Mouse (Mus musculus) neural tube, embryonic 13.5 days (tissue): ENCODE measurements around the gene Cyp11a1. TPM values are rescaled to one million over a fixed set of nuclear protein-coding genes. Genes with fewer than 3 reads are reported as not detected.

Experiments
- ATAC-seq: fragments of 200-750 bp; cut with Nextera tagmentation; 2 replicates; pipeline ENCODE4 v1.8.0; 2017; ENCODE audit warnings: low read depth, mild to moderate bottlenecking, moderate TSS enrichment, moderate library complexity
- H3K27ac ChIP-seq: fragments of 300-500 bp; sonication (generic); replicated peaks from 2 replicates; pipeline ENCODE4 v1.5.1; 2015; ENCODE audit warnings: moderate library complexity, mild to moderate bottlenecking, inconsistent platforms
- H3K27me3 ChIP-seq: fragments of 300-500 bp; sonication (generic); 2 replicates; pipeline ENCODE4 v1.6.1; 2015; ENCODE audit warnings: mild to moderate bottlenecking, inconsistent platforms
- H3K36me3 ChIP-seq: fragments of 300-500 bp; sonication (generic); 2 replicates; pipeline ENCODE4 v1.6.1; 2015; ENCODE audit warnings: mild to moderate bottlenecking, inconsistent platforms
- H3K4me1 ChIP-seq: fragments of 300-500 bp; sonication (generic); replicated peaks from 2 replicates; pipeline ENCODE4 v1.6.1; 2015; ENCODE audit warnings: inconsistent platforms
- H3K4me2 ChIP-seq: fragments of 300-500 bp; sonication (generic); 2 replicates; pipeline ENCODE4 v1.6.1; 2015; ENCODE audit warnings: inconsistent platforms, mild to moderate bottlenecking, moderate library complexity
- H3K4me3 ChIP-seq: fragments of 300-500 bp; sonication (generic); 2 replicates; pipeline ENCODE4 v1.5.1; 2015; ENCODE audit warnings: mild to moderate bottlenecking, inconsistent platforms
- H3K9ac ChIP-seq: fragments of 300-500 bp; sonication (generic); 2 replicates; pipeline ENCODE4 v1.6.1; 2015; ENCODE audit warnings: moderate library complexity, mild to moderate bottlenecking, inconsistent platforms
- H3K9me3 ChIP-seq: fragments of 300-500 bp; sonication (generic); 2 replicates; pipeline ENCODE4 v1.6.1; 2016; ENCODE audit warnings: inconsistent platforms
- WGBS: fragments of 180-500 bp; shearing (Covaris S2); methylation state at CpG from one replicate; pipeline ENCODE4 v1.1.7; 2015; 5-methylcytosine and 5-hydroxymethylcytosine counted together
- polyA plus RNA-seq: library from polyadenylated mRNA; unstranded; fragments of >200 nt; fragmentation: Nextera tagmentation; extraction: Ambion mirVana; gene quantifications from 2 replicates; pipeline ENCODE4 v1.2.1, GENCODE M21; 2015

The Cyp11a1 gene
- polyA plus RNA-seq, 1 experiment from 2014 or later: 0.14 TPM

DNA sequence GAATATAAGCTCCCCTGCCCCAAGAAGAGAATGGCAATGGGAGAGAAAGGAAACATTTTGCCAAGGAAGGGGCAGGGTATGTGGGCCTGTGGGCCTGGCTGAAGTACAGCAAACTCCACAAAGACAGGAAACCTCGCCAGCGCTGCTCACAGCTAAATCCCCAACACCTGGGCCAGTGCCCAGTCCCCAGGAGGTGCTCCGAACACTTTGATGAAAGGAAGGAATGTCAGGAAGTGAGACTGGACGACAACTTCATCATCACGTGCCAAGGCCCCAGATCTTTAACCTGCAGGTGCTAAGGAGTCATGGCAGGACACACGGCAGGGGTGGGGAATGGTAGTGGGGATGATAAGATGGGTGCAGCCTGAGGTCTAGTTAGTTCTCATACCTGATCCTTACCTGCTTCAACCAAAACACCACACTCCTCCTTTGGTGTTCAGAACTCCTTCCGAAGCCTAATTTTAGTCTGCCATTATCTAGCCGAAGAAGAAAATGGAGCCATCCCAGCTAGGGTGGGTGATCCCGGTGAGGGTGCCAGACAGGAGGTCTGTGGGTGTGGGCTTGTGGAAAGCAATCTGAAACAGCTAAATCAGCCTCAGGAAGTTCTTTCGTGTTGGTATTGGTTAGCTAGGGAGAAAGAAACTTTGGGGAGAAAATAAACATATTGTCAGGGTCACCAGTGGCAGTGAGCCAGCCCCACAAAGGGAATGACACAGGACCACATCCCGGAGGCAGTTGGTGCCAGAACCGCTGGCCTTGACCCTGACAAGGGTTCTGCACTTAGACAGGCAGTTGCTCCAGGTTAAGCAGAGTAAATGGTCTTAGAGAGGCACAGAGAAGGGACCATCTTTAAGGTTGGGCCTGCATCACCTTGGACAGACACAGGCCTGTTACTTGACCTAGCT, 40.7 kb upstream of the Cyp11a1 start:
- no peaks in the 10 kb centered on the region; the same call in 1 of the 2 replicates for H3K4me1 ChIP-seq
- no peak overlapping the region for H3K9ac ChIP-seq
- no peak overlapping the region for H3K27ac ChIP-seq
- no peaks in the 10 kb centered on the region for H3K9me3 ChIP-seq
- H3K4me2 ChIP-seq: no peak overlapping the region
- no peaks in the 10 kb centered on the region for H3K27me3 ChIP-seq
- peaks cover 16% of the 10 kb centered on the region for H3K36me3 ChIP-seq
- no peak for ATAC-seq
- WGBS: 75% methylated on average over 12 of the region's 12 CpGs
- H3K4me3 ChIP-seq: no peak overlapping the region

GRCm38 (mm10) chr9:57967237-57967960, 38.8 kb upstream of the Cyp11a1 start:
- Histone ChIP-seq H3K27ac (no peak overlapping the region), H3K4me2 (no peak overlapping the region), H3K9me3 (no peaks in the 10 kb centered on the region), H3K9ac (no peak overlapping the region), H3K4me1 (peaks cover 6% of the 10 kb centered on the region; the same call in 1 of the 2 replicates), H3K36me3 (no peaks in the 10 kb centered on the region), H3K27me3 (no peaks in the 10 kb centered on the region), H3K4me3 (no peak overlapping the region)
- 82% methylated on average over 14 of the region's 14 CpGs for WGBS
- no peak for ATAC-seq

DNA sequence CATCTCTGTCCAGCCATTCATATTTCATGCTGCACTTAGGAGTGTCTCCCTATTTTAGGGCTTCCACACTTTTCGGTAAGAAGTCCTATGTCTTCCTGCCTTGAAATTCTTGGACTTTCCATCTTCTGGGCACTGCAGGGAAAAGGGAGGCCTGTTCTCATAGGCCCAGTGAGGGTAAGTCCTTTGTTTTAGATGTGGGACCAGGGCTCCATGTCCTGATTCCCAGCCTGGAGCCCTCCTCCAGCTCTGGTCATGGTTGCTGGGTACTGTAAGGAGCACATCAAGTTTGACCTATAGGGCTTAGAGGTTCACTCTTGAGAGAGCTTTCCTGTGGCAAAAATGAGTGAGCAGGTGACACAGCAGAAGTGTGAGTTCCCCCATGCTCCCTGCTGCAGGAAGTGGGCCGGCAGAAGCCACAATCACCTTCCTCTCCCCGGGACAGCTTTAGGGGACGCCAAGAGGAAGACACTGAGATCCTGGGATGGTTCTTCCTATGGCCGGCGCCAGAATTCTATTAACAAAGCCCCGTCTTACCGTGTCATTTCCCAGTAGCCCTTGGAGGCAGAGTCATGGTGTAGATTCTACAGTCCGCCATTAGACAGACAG, 37.9 kb upstream of the Cyp11a1 start:
- no peak overlapping the region for H3K27ac ChIP-seq
- H3K9ac ChIP-seq: no peak overlapping the region
- H3K9me3 ChIP-seq: no peaks in the 10 kb centered on the region
- H3K4me3 ChIP-seq: no peak overlapping the region
- H3K36me3 ChIP-seq: no peaks in the 10 kb centered on the region
- 0 out of 2 replicates have a peak, but pooled peaks cover 14% of the 10 kb centered on the region for H3K4me1 ChIP-seq
- H3K27me3 ChIP-seq: no peaks in the 10 kb centered on the region
- ATAC-seq: no peak
- WGBS: 88% methylated on average over 9 of the region's 9 CpGs
- H3K4me2 ChIP-seq: no peak overlapping the region

DNA sequence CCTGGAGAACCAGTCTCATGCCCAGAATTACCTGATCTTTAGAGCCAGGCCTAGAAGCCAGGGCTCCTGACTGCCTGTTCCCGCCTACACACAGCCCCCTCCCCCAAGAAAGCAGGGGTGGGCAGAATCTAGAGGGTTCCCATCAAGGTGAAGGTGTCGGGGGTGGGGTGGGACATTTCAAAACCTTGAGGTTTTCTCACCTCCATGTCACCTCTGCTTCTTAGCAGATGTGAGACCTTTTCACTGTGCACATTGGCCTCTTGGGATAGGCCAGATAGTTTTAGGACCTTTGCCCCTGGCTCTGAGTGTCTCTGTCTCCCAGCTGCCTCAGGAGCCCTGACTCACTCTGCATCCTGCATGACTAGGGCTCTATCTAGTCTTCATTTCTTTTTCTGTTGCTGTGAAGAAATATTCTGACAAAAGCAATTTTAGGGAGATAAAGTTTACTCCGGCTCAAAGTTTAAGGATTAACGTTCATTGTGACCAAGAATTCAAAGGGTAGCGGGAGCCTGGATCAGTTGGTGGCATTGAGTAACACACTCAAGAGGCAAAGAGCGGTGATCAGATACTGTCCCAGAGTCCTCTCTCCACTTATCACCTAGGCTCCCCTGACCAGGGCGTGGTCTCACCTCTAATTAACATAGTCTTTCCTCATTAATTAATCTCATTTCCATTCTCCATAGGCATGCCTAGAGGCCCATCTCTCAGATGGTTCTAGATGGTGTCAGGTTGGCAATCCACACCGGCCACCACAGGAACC, 37.2 kb upstream of the Cyp11a1 start:
- 92% methylated on average over 8 of the region's 8 CpGs for WGBS
- no peak overlapping the region for H3K4me2 ChIP-seq
- H3K27me3 ChIP-seq: no peaks in the 10 kb centered on the region
- H3K9ac ChIP-seq: no peak overlapping the region
- no peak for ATAC-seq
- no peak overlapping the region for H3K27ac ChIP-seq
- 0 out of 2 replicates have a peak, but pooled peaks cover 14% of the 10 kb centered on the region for H3K4me1 ChIP-seq
- H3K4me3 ChIP-seq: no peak overlapping the region
- H3K36me3 ChIP-seq: no peaks in the 10 kb centered on the region
- H3K9me3 ChIP-seq: no peaks in the 10 kb centered on the region

DNA sequence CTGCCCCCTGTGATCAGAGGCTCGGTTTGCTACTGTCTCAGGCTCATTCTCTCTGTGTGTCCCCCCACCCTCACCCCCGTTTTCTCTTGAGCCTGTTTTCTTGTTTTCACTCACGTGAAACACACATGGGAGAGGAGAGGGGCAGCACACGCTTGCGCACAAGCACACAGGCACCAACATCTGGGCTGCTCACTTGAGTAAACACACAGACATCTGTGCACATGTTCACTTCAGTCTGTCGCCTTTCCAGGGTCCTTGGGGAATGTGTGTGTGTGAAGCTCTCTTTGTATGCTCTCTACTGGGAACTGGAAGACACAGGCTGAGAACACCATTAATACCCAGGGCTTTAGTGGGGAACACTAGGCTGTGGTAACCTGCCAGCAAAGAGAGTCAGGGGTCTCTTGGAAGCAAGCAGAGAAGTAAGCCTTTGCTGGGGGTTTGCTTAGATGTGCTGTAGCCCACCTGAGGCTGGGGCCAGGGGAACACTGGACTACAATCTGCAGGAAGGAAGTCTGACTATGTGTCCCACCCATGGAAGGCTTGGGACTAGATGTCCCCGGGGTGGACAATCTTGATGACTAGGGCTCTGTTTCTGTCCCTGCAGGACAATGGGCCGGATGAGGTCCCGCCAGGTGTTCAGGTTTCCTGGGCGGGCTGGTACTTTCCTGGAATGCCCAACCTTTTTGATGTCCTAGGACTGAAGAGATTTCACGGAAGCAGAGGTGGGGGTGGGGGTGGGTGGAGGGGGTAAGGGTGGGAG, 36.3 kb upstream of the Cyp11a1 start:
- Histone ChIP-seq H3K27ac (0 out of 2 replicates have a peak overlapping the region, but pooled peaks have one; percentile 3), H3K27me3 (no peaks in the 10 kb centered on the region), H3K4me1 (0 out of 2 replicates have a peak, but pooled peaks cover 14% of the 10 kb centered on the region), H3K36me3 (no peaks in the 10 kb centered on the region), H3K9ac (no peak overlapping the region), H3K4me2 (no peak overlapping the region), H3K9me3 (no peaks in the 10 kb centered on the region), H3K4me3 (no peak overlapping the region)
- WGBS: 75% methylated on average over 11 of the region's 11 CpGs
- ATAC-seq: no peak

- no peak overlapping the region for H3K9ac ChIP-seq
- no peaks in the 10 kb centered on the region for H3K27me3 ChIP-seq
- no peak for ATAC-seq
- H3K4me3 ChIP-seq: no peak overlapping the region
- 0 out of 2 replicates have a peak, but pooled peaks cover 14% of the 10 kb centered on the region for H3K4me1 ChIP-seq
- no peaks in the 10 kb centered on the region for H3K36me3 ChIP-seq
- H3K27ac ChIP-seq: no peak overlapping the region
- 92% methylated on average over 5 of the region's 5 CpGs for WGBS
- no peaks in the 10 kb centered on the region for H3K9me3 ChIP-seq
- H3K4me2 ChIP-seq: no peak overlapping the region
Observed at GRCm38 (mm10) chr9:57971413-57971812, 34.8 kb upstream of the Cyp11a1 start.

DNA sequence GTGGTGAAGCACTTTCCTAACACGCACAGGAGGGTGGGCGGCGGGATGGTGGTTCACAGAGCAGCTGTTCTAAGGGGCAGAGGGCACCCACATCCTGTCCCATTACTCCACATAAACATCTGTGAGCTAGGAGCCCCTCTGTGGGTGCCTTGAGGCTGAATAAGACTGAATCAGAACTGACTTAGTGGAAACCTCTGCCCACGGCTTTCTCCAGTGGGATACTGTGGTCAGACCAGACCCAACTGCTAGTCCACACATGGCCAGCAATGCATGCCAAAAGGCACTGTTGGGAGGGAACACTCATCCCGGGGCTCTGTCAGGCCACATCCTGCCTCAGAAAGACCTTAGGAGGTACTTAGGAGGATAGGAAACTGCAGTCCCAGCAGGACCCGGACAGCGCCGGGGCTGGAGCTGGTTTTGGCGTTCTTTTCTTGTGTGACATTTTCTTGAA, 34.0 kb upstream of the Cyp11a1 start:
- Histone ChIP-seq H3K4me1 (0 out of 2 replicates have a peak, but pooled peaks cover 14% of the 10 kb centered on the region), H3K27ac (no peak overlapping the region), H3K9me3 (0 out of 2 replicates have a peak, but pooled peaks cover under 1% of the 10 kb centered on the region), H3K27me3 (no peaks in the 10 kb centered on the region), H3K9ac (no peak overlapping the region), H3K4me3 (no peak overlapping the region), H3K4me2 (no peak overlapping the region), H3K36me3 (no peaks in the 10 kb centered on the region)
- no peak for ATAC-seq
- WGBS: 73% methylated on average over 9 of the region's 9 CpGs

- no peaks in the 10 kb centered on the region for H3K27me3 ChIP-seq
- no peak overlapping the region for H3K4me2 ChIP-seq
- H3K27ac ChIP-seq: no peak overlapping the region
- H3K9ac ChIP-seq: no peak overlapping the region
- H3K4me3 ChIP-seq: no peak overlapping the region
- ATAC-seq: no peak
- H3K36me3 ChIP-seq: no peaks in the 10 kb centered on the region
- 0 out of 2 replicates have a peak, but pooled peaks cover 4% of the 10 kb centered on the region for H3K9me3 ChIP-seq
- 70% methylated on average over 9 of the region's 9 CpGs for WGBS
- 0 out of 2 replicates have a peak, but pooled peaks cover 14% of the 10 kb centered on the region for H3K4me1 ChIP-seq
Observed at GRCm38 (mm10) chr9:57972776-57973439, 33.3 kb upstream of the Cyp11a1 start.

- WGBS: 81% methylated on average over 6 of the region's 6 CpGs
- no peak overlapping the region for H3K4me3 ChIP-seq
- no peaks in the 10 kb centered on the region for H3K36me3 ChIP-seq
- 0 out of 2 replicates have a peak, but pooled peaks cover 14% of the 10 kb centered on the region for H3K4me1 ChIP-seq
- H3K27me3 ChIP-seq: no peaks in the 10 kb centered on the region
- ATAC-seq: no peak
- H3K4me2 ChIP-seq: no peak overlapping the region
- H3K27ac ChIP-seq: no peak overlapping the region; the same call in 1 of the 2 replicates
- H3K9me3 ChIP-seq: 0 out of 2 replicates have a peak, but pooled peaks cover 4% of the 10 kb centered on the region
- H3K9ac ChIP-seq: no peak overlapping the region
Observed at GRCm38 (mm10) chr9:57973440-57974066, 32.7 kb upstream of the Cyp11a1 start.

DNA sequence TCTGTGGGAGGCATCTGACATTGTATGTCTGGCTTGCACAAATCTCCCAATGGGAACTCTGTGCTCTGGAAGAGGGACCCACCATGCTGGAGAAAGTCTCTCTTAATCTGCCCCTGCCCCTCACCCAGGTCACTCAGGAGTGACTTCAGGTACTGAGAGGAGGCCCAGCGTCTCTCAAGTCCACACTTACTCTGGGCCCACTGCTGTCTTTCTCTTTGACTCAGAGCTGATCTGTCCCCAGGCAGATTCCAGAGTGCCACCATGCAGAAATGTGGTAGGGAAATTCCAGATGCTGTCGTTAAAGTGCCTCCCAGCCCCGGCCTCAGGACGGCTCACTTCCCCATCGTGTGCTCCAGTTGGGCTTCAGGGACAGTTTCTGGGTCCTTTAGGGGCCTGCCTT, 32.0 kb upstream of the Cyp11a1 start:
- 71% methylated on average over 5 of the region's 5 CpGs for WGBS
- Histone ChIP-seq H3K9me3 (0 out of 2 replicates have a peak, but pooled peaks cover 4% of the 10 kb centered on the region), H3K4me3 (no peak overlapping the region), H3K27me3 (no peaks in the 10 kb centered on the region), H3K4me1 (0 out of 2 replicates have a peak, but pooled peaks cover 14% of the 10 kb centered on the region), H3K4me2 (no peak overlapping the region), H3K36me3 (no peaks in the 10 kb centered on the region), H3K9ac (no peak overlapping the region), H3K27ac (no peak overlapping the region)
- no peak for ATAC-seq
